Mouse (Mus musculus) macrophage (primary cell): ENCODE data around the gene Cblb. TPM values are rescaled to one million over a fixed set of nuclear protein-coding genes. Genes with fewer than 3 reads are reported as not detected.

ENCODE experiments used
- H3K27ac ChIP-seq: fragments of 350-480 bp; formaldehyde crosslinking; 2 replicates; pipeline ENCODE4 v1.9.0; 2021
- H3K36me3 ChIP-seq: fragments of 350-480 bp; formaldehyde crosslinking; 2 replicates; pipeline ENCODE4 v1.9.0; 2021; ENCODE audit errors: inconsistent target
- H3K4me3 ChIP-seq: fragments of 350-480 bp; formaldehyde crosslinking; 2 replicates; pipeline ENCODE4 v1.9.0; 2021; ENCODE audit errors: inconsistent target
- H3K79me2 ChIP-seq: fragments of 350-480 bp; formaldehyde crosslinking; 2 replicates; pipeline ENCODE4 v1.9.0; 2021; ENCODE audit errors: inconsistent target
- WGBS: methylation state at CpG from one replicate; pipeline ENCODE4 v1.1.7; 2026; ENCODE audit warnings: inconsistent platforms; ENCODE audit not compliant: missing documents; 5-methylcytosine and 5-hydroxymethylcytosine counted together
- polyA plus RNA-seq: library from polyadenylated mRNA; stranded (reverse); fragments of 250-400 nt; gene quantifications from 3 replicates; pipeline ENCODE4 v1.2.4, GENCODE M21; 2018; ENCODE audit warnings: inconsistent platforms

Gene Cblb
- polyA plus RNA-seq, 1 experiment from 2014 or later = 30.7 TPM

DNA sequence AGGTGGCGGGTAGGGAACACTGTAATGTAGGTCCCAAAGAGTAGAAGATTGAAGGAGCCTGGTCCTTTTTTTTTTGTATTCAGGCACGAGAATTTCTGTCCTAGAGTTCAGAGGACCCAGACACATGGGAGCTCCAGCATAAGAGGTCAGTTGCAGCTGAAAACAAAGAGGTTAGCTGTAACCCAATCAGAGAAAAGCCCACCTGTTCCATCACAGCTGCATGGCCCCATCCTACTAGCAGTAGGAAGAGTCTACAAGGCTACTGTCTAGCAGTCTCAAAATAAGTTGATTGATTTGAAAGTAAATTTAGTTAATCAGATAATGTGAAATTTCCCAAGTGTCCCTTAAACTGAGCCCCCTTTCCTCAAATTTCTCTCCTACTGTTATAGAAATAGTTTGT lies 40.3 kb downstream of the Cblb start:
- 88% methylated on average over 2 of the region's 2 CpGs for WGBS
- Histone ChIP-seq H3K36me3 (no peaks in the 10 kb centered on the region), H3K4me3 (no peak overlapping the region), H3K27ac (no peak overlapping the region), H3K79me2 (peaks cover 100% of the 10 kb centered on the region)

DNA sequence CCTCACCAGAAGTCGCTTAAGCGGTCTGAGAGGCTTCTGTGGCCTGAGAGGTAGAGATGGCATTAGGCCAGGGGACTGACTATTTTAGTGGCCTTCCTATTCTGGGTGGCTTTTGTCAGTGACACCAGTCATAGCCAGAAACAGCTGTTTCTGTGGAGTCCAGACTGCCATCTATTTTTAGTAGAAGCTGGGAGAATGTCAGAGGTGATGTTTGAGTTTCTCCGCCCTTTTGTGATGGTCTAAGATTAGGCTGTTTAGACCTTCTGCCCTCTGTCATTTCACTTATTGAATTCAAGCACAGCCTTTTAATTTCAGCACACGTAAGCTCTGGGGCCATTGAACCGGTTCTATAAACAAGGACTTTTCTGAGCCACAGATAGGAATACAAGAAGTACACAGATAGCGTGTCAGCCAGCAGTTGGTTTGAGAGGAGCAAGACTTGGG lies 40.8 kb downstream of the Cblb start:
- no peak overlapping the region for H3K27ac ChIP-seq
- WGBS = 96% methylated on average over 5 of the region's 6 CpGs

DNA sequence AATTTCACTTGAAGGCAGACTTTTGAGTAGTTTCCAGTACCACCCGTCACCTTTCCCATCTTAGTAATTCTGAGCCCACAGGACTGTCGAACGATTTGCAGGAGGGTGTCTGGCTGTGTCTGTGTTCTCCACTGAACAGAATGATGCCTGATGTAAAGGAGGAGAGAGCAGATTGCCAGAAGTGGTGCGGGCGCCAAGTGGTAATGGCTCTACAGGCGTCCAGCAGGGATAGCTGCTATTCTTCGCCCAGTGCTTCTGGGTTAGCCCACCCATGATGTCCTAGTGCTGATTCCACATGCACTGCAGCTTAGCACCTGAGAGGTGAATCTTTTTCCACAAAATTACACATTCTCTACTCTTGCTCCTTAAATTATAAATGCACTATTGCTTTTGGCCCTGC lies 45.6 kb downstream of the Cblb start:
- Histone ChIP-seq H3K27ac (no peak overlapping the region), H3K36me3 (no peaks in the 10 kb centered on the region), H3K4me3 (no peak overlapping the region), H3K79me2 (peaks cover 100% of the 10 kb centered on the region)
- WGBS = 94% methylated on average over 7 of the region's 7 CpGs

More for the DNA sequence above, 40.8 kb downstream of the Cblb start:
- Histone ChIP-seq H3K36me3 (no peaks in the 10 kb centered on the region), H3K4me3 (no peak overlapping the region), H3K79me2 (peaks cover 100% of the 10 kb centered on the region)

DNA sequence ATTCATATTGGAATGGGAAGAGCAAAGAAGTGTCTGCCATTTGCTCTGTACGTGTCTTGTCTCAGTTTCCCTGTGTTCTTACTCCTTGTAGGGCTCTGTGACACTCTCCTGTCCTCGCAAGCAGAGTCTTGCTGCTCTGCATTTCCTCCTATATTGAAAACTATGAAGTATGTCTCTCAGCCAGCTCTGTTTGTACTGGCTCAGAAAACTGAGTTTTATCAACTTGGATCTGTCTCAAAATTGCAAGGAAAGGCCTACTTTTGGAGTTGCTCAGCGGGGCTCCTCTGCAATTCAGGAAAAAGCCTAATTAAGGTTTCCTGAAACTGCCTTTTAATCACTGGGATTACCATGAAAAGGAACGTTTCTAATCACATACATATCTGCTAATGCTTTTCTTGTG lies 46.9 kb downstream of the Cblb start:
- Histone ChIP-seq H3K27ac (no peak overlapping the region), H3K79me2 (peaks cover 100% of the 10 kb centered on the region), H3K36me3 (no peaks in the 10 kb centered on the region), H3K4me3 (no peak overlapping the region)
- WGBS = 93% methylated on average over 4 of the region's 4 CpGs

- Histone ChIP-seq H3K79me2 (peaks cover 100% of the 10 kb centered on the region), H3K36me3 (no peaks in the 10 kb centered on the region), H3K27ac (no peak overlapping the region), H3K4me3 (no peak overlapping the region)
- WGBS = 93% methylated on average over 9 of the region's 9 CpGs
These were observed 47.9 kb downstream of the Cblb start for GRCm38 (mm10) chr16:52078758-52079474.

GRCm38 (mm10) chr16:52079475-52079823 lies 48.4 kb downstream of the Cblb start:
- WGBS = 98% methylated on average over 8 of the region's 8 CpGs
- Histone ChIP-seq H3K27ac (no peak overlapping the region), H3K36me3 (no peaks in the 10 kb centered on the region), H3K79me2 (peaks cover 100% of the 10 kb centered on the region), H3K4me3 (no peak overlapping the region)

DNA sequence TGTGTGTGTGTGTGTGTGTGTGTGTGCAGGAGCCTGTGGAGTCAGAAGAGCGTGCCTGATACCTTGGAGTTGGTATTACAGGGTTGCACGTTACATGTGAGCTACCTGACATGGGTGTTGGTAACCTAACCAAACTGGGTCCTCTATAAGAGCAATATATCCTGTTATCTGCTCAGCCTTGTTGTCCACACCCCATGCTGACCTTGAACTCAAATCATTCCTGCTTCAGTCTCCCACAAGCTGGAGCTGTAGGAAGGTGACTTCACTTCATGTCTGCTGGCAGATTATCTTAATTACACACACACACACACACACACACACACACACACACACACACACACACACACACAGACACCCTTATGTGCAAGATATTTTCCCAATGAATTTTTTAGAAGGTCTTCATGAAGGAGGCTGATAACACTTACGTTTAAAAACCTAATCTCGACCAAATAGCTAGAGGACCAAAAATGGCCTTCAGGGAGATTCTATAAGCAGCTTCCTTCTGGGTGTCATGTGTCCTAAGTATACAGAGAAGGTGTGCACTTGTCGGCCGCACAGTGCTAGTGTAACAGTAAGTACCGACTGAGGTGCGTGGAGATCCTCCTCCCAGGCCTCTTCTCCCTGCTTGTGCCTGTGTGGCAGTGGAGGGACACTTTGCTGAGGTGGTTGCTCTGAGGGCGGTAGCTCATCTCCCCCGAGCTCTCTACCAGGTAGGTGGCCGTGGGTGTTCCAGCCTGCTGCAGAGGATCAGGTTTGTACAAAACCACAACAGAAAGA lies 49.8 kb downstream of the Cblb start:
- Histone ChIP-seq H3K27ac (no peak overlapping the region), H3K79me2 (peaks cover 100% of the 10 kb centered on the region), H3K4me3 (no peak overlapping the region), H3K36me3 (no peaks in the 10 kb centered on the region)
- 81% methylated on average over 9 of the region's 11 CpGs for WGBS

DNA sequence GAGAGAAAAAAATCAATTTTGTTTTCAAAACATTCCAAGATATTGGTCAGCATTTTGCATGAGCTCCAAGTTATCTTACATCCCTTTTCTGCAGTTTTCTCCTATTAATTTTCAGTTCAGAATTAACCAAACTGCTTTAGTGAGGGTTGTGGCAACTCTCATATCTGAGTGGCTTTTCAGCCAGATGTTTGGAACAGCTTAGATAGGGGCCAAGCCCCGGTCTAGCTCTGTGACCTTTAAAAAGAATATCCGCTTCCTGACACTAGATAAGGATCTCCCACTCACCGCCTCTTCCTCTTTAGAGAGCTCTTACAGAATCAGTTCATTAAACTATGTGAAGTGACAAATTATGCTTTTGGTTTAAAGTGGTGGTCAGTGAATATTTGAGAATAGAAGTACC lies 50.7 kb downstream of the Cblb start:
- 17% methylated on average over 3 of the region's 3 CpGs for WGBS
- H3K27ac ChIP-seq = no peak overlapping the region
- H3K4me3 ChIP-seq = no peak overlapping the region
- H3K79me2 ChIP-seq = peaks cover 100% of the 10 kb centered on the region
- no peaks in the 10 kb centered on the region for H3K36me3 ChIP-seq

DNA sequence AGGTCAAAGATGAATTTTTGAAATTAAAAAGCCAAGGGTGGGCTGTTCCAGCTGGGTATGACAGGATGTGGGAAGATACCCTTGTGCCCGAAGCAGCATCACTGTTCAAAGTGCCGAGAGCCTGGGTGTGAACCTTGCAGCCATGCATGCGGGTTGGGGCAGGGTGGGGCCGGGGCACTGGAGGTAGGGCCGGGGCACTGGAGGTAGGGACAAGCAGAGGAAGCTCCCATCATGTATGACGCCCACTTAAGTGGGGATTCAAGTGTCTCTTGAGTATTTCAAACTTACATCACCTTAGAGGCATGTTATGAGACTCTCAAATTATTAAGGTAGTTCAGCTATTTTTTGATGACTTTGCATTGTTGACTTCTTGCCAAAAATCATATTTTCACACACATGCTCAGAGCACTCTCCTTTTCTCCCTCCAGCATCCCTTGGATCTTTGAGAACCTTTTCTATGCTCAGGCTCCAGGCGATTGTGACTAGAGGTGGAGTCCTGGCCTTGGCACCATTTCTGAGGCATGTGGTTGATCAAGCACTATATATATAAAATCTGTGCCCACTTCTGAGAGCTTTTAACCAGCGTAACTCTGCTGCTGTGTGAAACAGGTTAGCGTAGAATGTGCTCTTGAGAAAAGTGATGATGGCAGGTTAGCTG lies 55.9 kb downstream of the Cblb start:
- 93% methylated on average over 9 of the region's 9 CpGs for WGBS
- H3K36me3 ChIP-seq = no peaks in the 10 kb centered on the region
- peaks cover 100% of the 10 kb centered on the region for H3K79me2 ChIP-seq
- H3K4me3 ChIP-seq = no peak overlapping the region
- H3K27ac ChIP-seq = no peak overlapping the region

DNA sequence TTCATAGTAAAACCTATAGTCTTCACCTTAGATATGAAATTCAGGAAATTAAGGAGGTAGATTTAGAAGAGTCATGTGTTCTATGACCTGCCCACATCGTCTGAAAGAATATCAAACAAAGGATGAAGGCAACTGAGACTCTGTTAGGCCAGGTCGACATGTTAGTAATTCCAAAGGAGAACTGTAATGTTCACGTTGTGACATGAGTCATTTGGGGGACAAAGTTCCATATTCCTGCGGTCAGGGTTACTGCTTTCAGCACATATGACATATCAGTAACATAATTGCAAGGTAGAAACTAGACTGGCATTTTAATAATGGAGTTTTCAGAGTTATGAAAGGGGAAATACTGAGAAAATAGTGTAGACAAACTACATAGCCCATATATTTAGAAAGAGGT lies 58.3 kb downstream of the Cblb start:
- Histone ChIP-seq H3K79me2 (peaks cover 100% of the 10 kb centered on the region), H3K4me3 (no peak overlapping the region), H3K27ac (no peak overlapping the region), H3K36me3 (no peaks in the 10 kb centered on the region)
- WGBS = 67% methylated on average over 4 of the region's 4 CpGs

- WGBS = 3% methylated on average over 4 of the region's 6 CpGs
- H3K27ac ChIP-seq = no peak overlapping the region
- peaks cover 100% of the 10 kb centered on the region for H3K79me2 ChIP-seq
- H3K4me3 ChIP-seq = no peak overlapping the region
- H3K36me3 ChIP-seq = no peaks in the 10 kb centered on the region
These were observed 59.9 kb downstream of the Cblb start for GRCm38 (mm10) chr16:52090899-52091298.

DNA sequence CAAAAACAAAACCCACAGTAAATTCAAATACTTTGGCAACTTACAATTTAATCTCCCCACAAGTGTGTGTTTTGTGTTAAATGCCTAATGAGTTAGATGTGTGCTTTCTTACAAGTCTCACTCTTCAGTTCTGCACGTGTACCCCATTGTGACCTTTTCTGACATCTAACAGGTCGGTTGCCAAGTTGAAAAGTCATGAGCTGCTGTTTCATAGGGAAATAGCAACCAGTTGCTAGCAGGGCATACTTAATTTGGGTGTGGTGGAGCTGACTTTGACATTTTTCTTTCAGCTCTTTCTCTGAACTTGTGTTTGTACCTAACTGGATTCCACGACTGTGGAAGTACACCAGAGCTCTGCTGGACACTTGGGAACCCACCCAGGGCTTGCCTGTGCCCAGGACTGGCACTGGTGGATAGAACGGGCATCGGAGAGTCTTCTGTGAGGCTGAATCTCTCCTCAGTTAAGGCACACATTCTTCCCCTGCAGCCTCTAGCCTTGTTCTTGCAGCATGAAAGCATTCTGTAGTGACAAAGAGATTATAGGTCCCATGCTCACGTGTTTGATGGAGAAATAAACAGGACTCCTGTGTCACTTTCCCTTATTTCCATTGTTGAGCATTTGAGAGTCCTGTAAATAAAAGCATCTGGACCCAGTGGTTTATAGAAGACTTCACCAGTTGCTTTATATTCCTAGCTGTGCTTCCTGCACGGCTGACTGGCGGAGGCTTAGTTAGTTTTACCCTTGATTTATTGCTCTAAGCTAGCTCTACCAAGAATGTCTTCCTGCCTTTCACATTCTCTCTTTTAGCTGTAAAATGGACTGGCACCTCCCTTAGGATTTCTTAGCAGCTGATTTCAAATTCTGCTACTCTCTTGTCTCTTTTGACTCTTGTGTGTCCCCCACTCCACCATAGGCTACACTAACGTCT lies 62.6 kb downstream of the Cblb start:
- Histone ChIP-seq H3K27ac (no peak overlapping the region), H3K36me3 (no peaks in the 10 kb centered on the region), H3K79me2 (peaks cover 93% of the 10 kb centered on the region), H3K4me3 (no peak overlapping the region)
- 60% methylated on average over 9 of the region's 9 CpGs for WGBS

DNA sequence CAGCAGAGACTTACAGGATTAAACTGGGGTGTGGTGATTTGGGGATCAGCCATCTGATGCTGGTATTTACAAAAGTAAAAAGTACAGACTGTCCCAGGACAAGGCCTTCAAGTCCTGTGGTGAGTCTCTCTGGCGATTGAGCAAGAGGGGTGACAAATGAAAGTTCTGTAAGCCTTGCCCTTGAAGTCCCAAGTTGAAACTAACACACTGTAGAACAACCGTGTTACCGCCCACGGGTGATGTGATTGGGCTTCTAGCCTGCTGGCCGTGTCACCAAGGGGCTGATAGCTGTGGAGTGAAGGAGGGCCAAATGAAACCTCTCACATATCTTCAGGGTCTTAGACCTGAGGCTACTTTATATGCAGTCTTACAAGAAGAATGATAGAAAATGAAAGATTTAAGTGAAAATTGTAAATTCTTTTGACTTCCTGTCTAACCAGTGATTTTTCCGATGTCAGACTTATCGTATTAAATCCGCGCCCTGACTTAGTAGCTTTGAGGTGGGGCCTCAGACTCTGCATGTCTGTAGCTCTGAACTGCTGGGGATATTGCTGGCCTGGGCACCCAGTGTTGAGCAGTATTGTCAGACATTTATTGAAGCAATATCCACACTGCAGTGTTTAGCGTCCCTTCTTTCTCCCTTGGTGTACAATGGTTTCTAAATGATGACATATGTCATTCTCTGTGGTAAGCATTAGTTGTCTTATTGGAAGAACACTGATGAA lies 63.9 kb downstream of the Cblb start:
- no peaks in the 10 kb centered on the region for H3K36me3 ChIP-seq
- no peak overlapping the region for H3K27ac ChIP-seq
- H3K4me3 ChIP-seq = no peak overlapping the region
- H3K79me2 ChIP-seq = peaks cover 86% of the 10 kb centered on the region
- 56% methylated on average over 10 of the region's 10 CpGs for WGBS

DNA sequence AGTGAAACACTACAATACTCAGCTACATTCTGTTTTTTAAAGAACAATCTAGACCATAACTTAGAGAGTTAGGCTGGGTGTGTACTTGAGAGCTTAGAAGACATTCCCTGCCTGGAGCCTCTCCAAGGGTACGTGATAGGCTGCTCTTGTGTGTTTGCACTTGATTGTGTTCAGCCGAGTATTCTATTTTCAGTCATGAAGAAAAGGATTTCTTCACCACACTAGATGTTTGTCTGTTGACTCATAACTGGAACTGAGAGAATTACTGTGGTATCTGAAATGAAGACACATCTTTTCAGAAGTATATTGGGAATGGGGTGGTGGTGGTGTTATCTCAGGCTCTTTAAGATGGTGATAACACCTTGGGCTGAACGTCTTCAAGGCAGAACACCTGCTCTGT lies 64.6 kb downstream of the Cblb start:
- H3K27ac ChIP-seq = no peak overlapping the region
- H3K79me2 ChIP-seq = peaks cover 86% of the 10 kb centered on the region
- no peaks in the 10 kb centered on the region for H3K36me3 ChIP-seq
- H3K4me3 ChIP-seq = no peak overlapping the region
- 43% methylated on average over 3 of the region's 3 CpGs for WGBS
